ENCODE assay signal across 8 mouse cellular contexts in the genomic region with DNA sequence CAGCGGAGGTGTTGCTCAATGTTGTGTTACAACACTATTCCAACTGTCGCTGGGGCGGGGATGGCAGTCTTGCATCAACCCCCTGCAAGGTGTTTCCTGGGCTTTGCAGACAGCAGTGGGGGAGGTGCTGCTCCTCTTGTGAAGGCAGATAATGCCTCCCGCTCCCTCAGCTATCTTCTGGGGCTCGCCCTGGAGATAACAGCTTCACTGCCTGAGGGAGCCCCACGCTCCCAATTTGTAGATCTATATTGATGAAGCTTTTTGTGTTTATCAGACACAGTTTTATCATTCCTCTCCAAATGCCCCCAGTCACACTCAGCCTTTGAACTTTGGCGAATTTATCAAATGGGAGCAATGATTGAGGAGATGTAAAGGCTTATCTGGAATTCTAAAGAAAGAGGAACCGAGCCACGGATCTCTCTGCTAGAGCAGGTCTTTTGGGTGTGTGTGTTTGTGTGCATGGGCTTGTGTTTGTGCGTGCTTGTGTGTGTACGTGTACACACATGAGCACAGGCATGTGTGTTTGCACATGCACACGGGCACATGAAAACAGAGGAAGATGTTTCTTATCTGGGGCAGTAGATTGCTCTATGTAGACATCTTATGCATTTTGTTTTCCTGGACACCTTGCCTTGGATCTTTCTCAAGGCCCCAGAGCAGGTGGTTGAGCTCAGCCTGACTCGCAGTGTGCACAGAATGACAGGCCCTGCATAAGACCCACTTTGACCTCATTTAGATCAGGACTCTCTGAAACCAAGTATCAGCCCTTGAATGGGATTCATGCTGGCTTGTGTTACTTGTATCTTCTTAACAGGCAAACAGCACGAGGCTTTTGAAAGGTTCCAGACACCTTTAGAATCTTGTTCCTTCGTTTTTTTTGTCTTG.
A peak's percentile ranks its signal among the peaks of the same experiment; 100 is the strongest.
DNase-seq lines count a peak whose midpoint lies in the region; TF ChIP-seq lines count a peak whose summit lies in the region.

No protein-coding gene starts in this region.

- H3K27ac ChIP-seq in midbrain, embryonic 10.5 days (replicated peaks) = no peak overlapping the region
- H3K27ac ChIP-seq in left cerebral cortex, adult 2 months = no peak overlapping the region

- TF ChIP-seq CTCF in left cerebral cortex, adult 2 months (IDR thresholded peaks at IDR 0.05) = no peak

- H3K4me3 ChIP-seq in midbrain, embryonic 10.5 days = no peak overlapping the region
- no peak overlapping the region for H3K4me3 ChIP-seq in left cerebral cortex, adult 2 months

- intact Hi-C loops in left cerebral cortex, adult 2 months (cut with DNase I) = no loop called here

- no peaks in the 10 kb centered on the region for H3K9me3 ChIP-seq in midbrain, embryonic 10.5 days (replicated peaks)

- H3K36me3 ChIP-seq in midbrain, embryonic 10.5 days = no peaks in the 10 kb centered on the region

- WGBS in midbrain, embryonic 10.5 days = 30% methylated on average over 15 of the region's 15 CpGs

- H3K4me1 ChIP-seq in midbrain, embryonic 10.5 days = peaks cover 16% of the 10 kb centered on the region

- peak; percentile 29 for DNase-seq in adrenal gland, adult 2 months
- no peak for DNase-seq in adrenal gland, adult 8-10 months
- peak; percentile 87 for DNase-seq in c-Kit-positive CD71-positive TER-119-negative erythroid progenitor cells, embryonic 14.5 days (ENCODE audit: low read depth)
- peak; percentile 62 to 66 for DNase-seq in lung, adult 18-20 months
- peak; percentile 74 to 80 for DNase-seq in spleen, postnatal 4 days (ENCODE audit: low spot score in 2 of 2)
- DNase-seq in midbrain, embryonic 10.5 days (ENCODE audit: low spot score) = no peak
- no peak for DNase-seq in cerebellum, adult 11-12 months
- DNase-seq in left cerebral cortex, adult 2 months (ENCODE audit: extremely low spot score in 1 of 2, low spot score in 2 of 2) = no peak

- H3K27me3 ChIP-seq in midbrain, embryonic 10.5 days (ENCODE audit: low read depth, poor library complexity, severe bottlenecking) = peaks cover 22% of the 10 kb centered on the region; the same call in 1 of the 2 replicates

Comparison
In these comparisons a context has a peak if more than half of its experiments do, and no peak if none do; other contexts are left out.
1. DNase-seq: peak in adrenal gland, adult 2 months (single experiment), c-Kit-positive CD71-positive TER-119-negative erythroid progenitor cells, embryonic 14.5 days (single experiment), lung, adult 18-20 months (2 of 2) and spleen, postnatal 4 days (2 of 2); none in adrenal gland, adult 8-10 months (single experiment), midbrain, embryonic 10.5 days (single experiment), cerebellum, adult 11-12 months (single experiment) and left cerebral cortex, adult 2 months (0 of 2).